Mouse (Mus musculus) bone marrow, adult 2 months (tissue): ENCODE results near the gene Cpox.

Experiments used
- CTCF ChIP-seq: fragments of 200-500 bp; IDR thresholded peaks from 2 replicates; pipeline ENCODE4 v1.5.1; 2011; ENCODE audit warnings: low read length, control low read depth; ENCODE audit not compliant: control insufficient read depth, insufficient read depth
- POLR2A ChIP-seq: fragments of 200-500 bp; IDR thresholded peaks from 2 replicates; pipeline ENCODE4 v1.6.1; 2011; ENCODE audit warnings: low read depth, mild to moderate bottlenecking, control low read depth, low read length, borderline replicate concordance; ENCODE audit not compliant: control insufficient read depth

DNA sequence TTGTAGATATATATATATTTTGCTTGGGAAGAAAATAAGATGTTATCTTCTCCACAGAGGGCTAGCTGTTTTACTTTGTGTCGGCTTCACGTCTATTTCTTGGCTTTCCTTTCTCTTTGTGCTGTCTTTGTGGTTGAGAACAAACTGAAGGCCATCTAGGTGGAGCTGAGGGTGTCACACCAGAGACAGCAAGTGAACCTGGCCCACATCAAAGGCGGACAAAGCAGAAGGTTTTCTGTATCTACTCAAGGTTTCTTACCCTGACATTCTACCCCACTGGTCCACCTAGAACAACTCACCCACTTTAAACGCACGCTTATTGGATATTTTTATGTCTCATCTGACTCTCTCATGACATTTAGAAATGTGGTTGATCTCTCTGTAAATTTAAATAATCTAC, 24.0 kb downstream of the Cpox start:
- TF ChIP-seq CTCF (no peak), POLR2A (no peak)
